Mouse (Mus musculus) kidney, embryonic 16.5 days (tissue): ENCODE measurements around the gene Etv3. TPM values are rescaled to one million over a fixed set of nuclear protein-coding genes. Genes with fewer than 3 reads are reported as not detected.
A peak's percentile ranks its signal among the peaks of the same experiment; 100 is the strongest.

Experiments used
- ATAC-seq: fragments of 200-750 bp; cut with Nextera tagmentation; 2 replicates; pipeline ENCODE4 v1.8.0; 2017; ENCODE audit warnings: moderate TSS enrichment; ENCODE audit not compliant: low FRiP score, low TSS enrichment
- H3K27ac ChIP-seq: fragments of 300-500 bp; sonication (generic); 2 replicates; pipeline ENCODE4 v1.5.1; 2014; ENCODE audit warnings: low read length
- H3K27me3 ChIP-seq: fragments of 300-500 bp; sonication (generic); 2 replicates; pipeline ENCODE4 v1.6.1; 2014; ENCODE audit warnings: low read length, control low read depth, mixed read lengths; ENCODE audit not compliant: insufficient read depth
- H3K36me3 ChIP-seq: fragments of 300-500 bp; sonication (generic); 2 replicates; pipeline ENCODE4 v1.6.1; 2014; ENCODE audit warnings: low read length, control low read depth, mixed read lengths; ENCODE audit not compliant: insufficient read depth
- H3K4me1 ChIP-seq: fragments of 300-500 bp; sonication (generic); 2 replicates; pipeline ENCODE4 v1.6.1; 2014; ENCODE audit warnings: low read length, control low read depth, mixed read lengths; ENCODE audit not compliant: insufficient read depth
- H3K4me2 ChIP-seq: fragments of 300-500 bp; sonication (generic); replicated peaks from 2 replicates; pipeline ENCODE4 v1.6.1; 2014; ENCODE audit warnings: low read depth, low read length
- H3K4me3 ChIP-seq: fragments of 300-500 bp; sonication (generic); 2 replicates; pipeline ENCODE4 v1.5.1; 2014; ENCODE audit warnings: mild to moderate bottlenecking, low read length
- H3K9ac ChIP-seq: fragments of 300-500 bp; sonication (generic); replicated peaks from 2 replicates; pipeline ENCODE4 v1.6.1; 2014; ENCODE audit warnings: low read length
- H3K9me3 ChIP-seq: fragments of 300-500 bp; sonication (generic); 2 replicates; pipeline ENCODE4 v1.6.1; 2016; ENCODE audit warnings: low read length, control low read depth
- WGBS: fragments of 180-500 bp; shearing (Covaris S2); extraction: QIAGEN DNeasy Blood & Tissue Kit; methylation state at CpG from one replicate; pipeline ENCODE4 v1.1.7; 2014; 5-methylcytosine and 5-hydroxymethylcytosine counted together
- polyA plus RNA-seq: library from polyadenylated mRNA; unstranded; fragments of >200 nt; fragmentation: Nextera tagmentation; extraction: Ambion mirVana; gene quantifications from 2 replicates; pipeline ENCODE4 v1.2.1, GENCODE M21; 2015

The Etv3 gene
- polyA plus RNA-seq, 1 experiment from 2014 or later: 14.4 TPM

- ATAC-seq: no peak
- H3K36me3 ChIP-seq: peaks cover 58% of the 10 kb centered on the region
- WGBS: 84% methylated on average over 3 of the region's 3 CpGs
- no peak overlapping the region for H3K27ac ChIP-seq
- H3K4me3 ChIP-seq: no peak overlapping the region
- no peak overlapping the region for H3K9ac ChIP-seq
- no peaks in the 10 kb centered on the region for H3K27me3 ChIP-seq
- H3K9me3 ChIP-seq: no peaks in the 10 kb centered on the region
- H3K4me1 ChIP-seq: peaks cover 10% of the 10 kb centered on the region
- no peak overlapping the region for H3K4me2 ChIP-seq
Measured at GRCm38 (mm10) chr3:87530234-87530633, 5.0 kb downstream of the Etv3 start.

- Histone ChIP-seq H3K4me2 (no peak overlapping the region), H3K27ac (no peak overlapping the region), H3K9ac (no peak overlapping the region), H3K4me3 (no peak overlapping the region), H3K27me3 (no peaks in the 10 kb centered on the region), H3K4me1 (peaks cover 13% of the 10 kb centered on the region; the same call in 1 of the 2 replicates), H3K9me3 (no peaks in the 10 kb centered on the region), H3K36me3 (peaks cover 76% of the 10 kb centered on the region)
- 61% methylated on average over 7 of the region's 7 CpGs for WGBS
- peak; percentile 69; the same call in 1 of the 2 replicates for ATAC-seq
Measured at GRCm38 (mm10) chr3:87533667-87534378, 8.6 kb downstream of the Etv3 start.

DNA sequence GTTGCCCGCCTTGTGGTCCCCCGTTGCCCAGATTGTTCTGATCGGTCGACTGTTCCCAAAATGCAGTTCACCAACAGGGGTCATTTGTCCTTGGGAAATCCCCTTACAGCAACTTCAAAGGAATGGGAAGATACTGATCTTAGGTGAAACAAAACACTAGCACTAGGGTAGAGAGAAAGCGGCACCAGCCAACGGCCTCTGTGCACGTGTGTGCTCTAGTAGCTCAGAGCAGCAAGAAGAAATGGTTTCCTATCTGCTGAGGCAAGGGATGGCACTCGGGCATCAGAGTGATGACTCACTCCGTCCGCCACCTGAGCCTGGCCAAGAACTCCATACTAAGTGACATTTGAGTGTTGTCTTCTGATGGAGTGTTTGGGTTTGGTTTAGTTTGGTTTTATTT lies 12.8 kb downstream of the Etv3 start:
- Histone ChIP-seq H3K9ac (no peak overlapping the region), H3K27me3 (no peaks in the 10 kb centered on the region), H3K36me3 (peaks cover 40% of the 10 kb centered on the region), H3K9me3 (no peaks in the 10 kb centered on the region), H3K4me3 (no peak overlapping the region), H3K4me1 (peaks cover 19% of the 10 kb centered on the region; the same call in 1 of the 2 replicates), H3K4me2 (no peak overlapping the region), H3K27ac (no peak overlapping the region)
- 55% methylated on average over 10 of the region's 10 CpGs for WGBS
- ATAC-seq: no peak

GRCm38 (mm10) chr3:87540028-87540675 lies 14.9 kb downstream of the Etv3 start:
- Histone ChIP-seq H3K36me3 (peaks cover 27% of the 10 kb centered on the region), H3K9ac (no peak overlapping the region), H3K4me3 (no peak overlapping the region), H3K27ac (no peak overlapping the region), H3K4me1 (peaks cover 19% of the 10 kb centered on the region; the same call in 1 of the 2 replicates), H3K9me3 (no peaks in the 10 kb centered on the region), H3K4me2 (no peak overlapping the region), H3K27me3 (no peaks in the 10 kb centered on the region)
- 74% methylated on average over 11 of the region's 11 CpGs for WGBS
- no peak for ATAC-seq

- ATAC-seq: no peak
- Histone ChIP-seq H3K36me3 (peaks cover 22% of the 10 kb centered on the region), H3K4me2 (no peak overlapping the region), H3K4me1 (peaks cover 23% of the 10 kb centered on the region; the same call in 1 of the 2 replicates), H3K9ac (no peak overlapping the region), H3K27me3 (no peaks in the 10 kb centered on the region), H3K9me3 (no peaks in the 10 kb centered on the region), H3K27ac (no peak overlapping the region), H3K4me3 (no peak overlapping the region)
- WGBS: 26% methylated on average over 8 of the region's 8 CpGs
Measured at GRCm38 (mm10) chr3:87540714-87541113, 15.5 kb downstream of the Etv3 start.

DNA sequence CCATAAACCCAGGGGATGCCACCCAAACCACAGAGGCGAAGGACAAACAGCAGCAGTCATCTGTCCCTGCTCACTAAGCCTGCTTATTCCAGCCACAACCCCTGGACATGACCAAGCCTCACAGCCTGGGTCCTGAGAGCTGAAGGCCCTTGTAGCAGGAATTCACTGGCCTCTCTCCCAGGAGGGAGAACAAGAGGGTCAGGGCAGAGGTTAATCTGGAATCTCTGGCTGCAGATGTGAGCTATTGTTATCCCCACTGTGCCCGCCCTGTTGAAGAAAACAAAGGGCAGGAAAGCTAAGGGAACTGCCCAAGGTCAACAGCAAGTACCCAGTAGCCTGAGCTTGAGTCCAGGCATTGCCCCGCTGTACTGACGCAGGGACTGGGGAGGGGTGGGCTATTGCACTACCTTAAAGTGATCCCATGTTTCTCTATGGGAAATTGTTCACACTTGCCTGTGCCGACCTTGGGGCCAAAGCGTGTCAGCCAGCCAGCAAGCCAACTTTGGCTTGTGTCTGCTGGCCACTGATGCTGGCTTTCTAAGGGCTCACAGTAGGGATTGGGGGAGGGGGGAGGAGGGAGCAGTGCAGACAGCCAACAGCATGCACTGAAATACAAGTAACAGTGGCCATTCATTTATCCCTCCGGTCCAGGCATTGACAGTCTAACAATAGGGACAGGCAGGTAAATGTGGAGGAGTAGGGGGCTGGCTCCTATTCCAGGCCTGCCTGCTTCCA lies 17.4 kb downstream of the Etv3 start:
- no peak overlapping the region for H3K9ac ChIP-seq
- H3K4me3 ChIP-seq: no peak overlapping the region
- 72% methylated on average over 7 of the region's 7 CpGs for WGBS
- ATAC-seq: no peak
- H3K4me1 ChIP-seq: peaks cover 17% of the 10 kb centered on the region; the same call in 1 of the 2 replicates
- H3K4me2 ChIP-seq: no peak overlapping the region
- H3K9me3 ChIP-seq: no peaks in the 10 kb centered on the region
- no peak overlapping the region for H3K27ac ChIP-seq
- peaks cover 7% of the 10 kb centered on the region; the same call in 1 of the 2 replicates for H3K36me3 ChIP-seq
- H3K27me3 ChIP-seq: no peaks in the 10 kb centered on the region

DNA sequence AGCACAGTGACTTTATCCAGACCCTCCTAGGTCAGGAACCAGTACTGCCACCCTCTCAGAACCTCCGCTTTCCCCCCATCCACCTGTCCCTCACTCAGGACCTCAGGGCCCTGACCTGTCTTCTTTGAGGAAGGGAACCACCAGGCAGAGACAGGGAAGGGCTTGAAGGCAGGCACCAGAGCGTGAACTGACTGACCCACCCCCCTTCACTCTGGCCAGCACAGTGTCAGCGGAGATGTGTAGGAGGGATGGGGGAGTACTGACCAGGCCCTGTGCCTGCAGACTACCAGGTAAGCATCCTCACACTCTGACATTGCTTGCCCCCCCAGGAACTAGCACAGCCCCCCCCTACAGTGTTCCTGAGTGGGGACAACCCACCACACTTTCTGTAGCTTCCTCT lies 20.3 kb downstream of the Etv3 start:
- H3K4me3 ChIP-seq: no peak overlapping the region
- no peaks in the 10 kb centered on the region for H3K36me3 ChIP-seq
- ATAC-seq: peak; percentile 69
- peaks cover 18% of the 10 kb centered on the region for H3K4me1 ChIP-seq
- no peak overlapping the region for H3K4me2 ChIP-seq
- peaks cover 3% of the 10 kb centered on the region; the same call in 1 of the 2 replicates for H3K27me3 ChIP-seq
- H3K9ac ChIP-seq: no peak overlapping the region
- no peaks in the 10 kb centered on the region for H3K9me3 ChIP-seq
- 55% methylated on average over 3 of the region's 3 CpGs for WGBS
- H3K27ac ChIP-seq: no peak overlapping the region

- no peaks in the 10 kb centered on the region for H3K9me3 ChIP-seq
- whole genome bisulfite sequencing: 66% methylated on average over 10 of the region's 10 CpGs
Measured at GRCm38 (mm10) chr3:87546291-87546721, 21.1 kb downstream of the Etv3 start.

GRCm38 (mm10) chr3:87549908-87550307 lies 24.7 kb downstream of the Etv3 start:
- ATAC-seq: no peak
- Histone ChIP-seq H3K36me3 (no peaks in the 10 kb centered on the region), H3K9me3 (no peaks in the 10 kb centered on the region), H3K4me2 (peak overlapping the region; percentile 45), H3K4me1 (peaks cover 14% of the 10 kb centered on the region), H3K27ac (no peak overlapping the region), H3K27me3 (peaks cover 9% of the 10 kb centered on the region; the same call in 1 of the 2 replicates), H3K9ac (no peak overlapping the region), H3K4me3 (peak overlapping the region; percentile 15)
- 14% methylated on average over 14 of the region's 14 CpGs for WGBS

More at GRCm38 (mm10) chr3:87546291-87546721, 21.1 kb downstream of the Etv3 start:
- Histone ChIP-seq H3K9ac (no peak overlapping the region), H3K4me3 (no peak overlapping the region), H3K27me3 (peaks cover 9% of the 10 kb centered on the region; the same call in 1 of the 2 replicates), H3K4me2 (no peak overlapping the region), H3K4me1 (peaks cover 18% of the 10 kb centered on the region), H3K27ac (no peak overlapping the region), H3K36me3 (no peaks in the 10 kb centered on the region)
- no peak for ATAC-seq
